Mouse (Mus musculus): ENCODE results near the gene Arhgef7. TPM values are rescaled to one million over a fixed set of nuclear protein-coding genes. Genes with fewer than 3 reads are reported as not detected.

Arhgef7 gene
- total and polyA plus RNA-seq, 2 experiments from 2014 or later: 54.3 to 87.5 TPM

GRCm38 (mm10) chr8:11754723-11755122 is 27.2 kb downstream of the Arhgef7 start:
- H3K4me3 ChIP-seq (ENCODE audit: low read depth, low read length): no peak overlapping the region
- H3K27me3 ChIP-seq (ENCODE audit: insufficient read depth, low read length): no peaks in the 10 kb centered on the region
- no peak overlapping the region for H3K4me2 ChIP-seq (ENCODE audit: low read depth, low read length, poor library complexity, severe bottlenecking)
- peaks cover 10% of the 10 kb centered on the region for H3K4me1 ChIP-seq (ENCODE audit: insufficient read depth, low read length)
- no peaks in the 10 kb centered on the region for H3K9me3 ChIP-seq (ENCODE audit: low read length)
- H3K36me3 ChIP-seq (ENCODE audit: insufficient read depth, low read length): no peaks in the 10 kb centered on the region
- ATAC-seq (ENCODE audit: low FRiP score): no peak
- no peak for DNase-seq (ENCODE audit: low spot score)
- H3K27ac ChIP-seq (ENCODE audit: low read depth, low read length): no peak overlapping the region
- TF ChIP-seq CTCF (IDR thresholded peaks at IDR 0.05): no peak
- H3K9ac ChIP-seq (replicated peaks; ENCODE audit: low read length, poor library complexity, severe bottlenecking): no peak overlapping the region

DNA sequence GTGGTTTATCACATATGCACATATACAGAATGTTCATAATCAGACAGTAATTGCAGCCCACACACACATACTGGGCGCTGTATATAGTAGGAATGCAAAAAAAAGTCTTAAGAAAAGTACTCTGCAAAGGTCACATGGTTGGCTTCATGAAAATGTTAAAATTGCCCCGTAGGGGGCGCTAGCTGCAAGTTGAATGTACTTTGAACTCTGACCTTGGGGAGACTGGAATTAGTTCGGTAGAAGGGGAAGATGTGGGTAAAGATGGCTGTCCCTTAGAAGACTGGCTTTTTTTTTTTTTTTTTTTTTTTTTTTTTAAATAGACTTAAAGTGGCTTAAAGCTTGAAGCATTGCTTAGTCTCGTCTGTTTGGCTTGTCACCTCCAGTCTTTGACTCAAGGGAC is 28.4 kb downstream of the Arhgef7 start:
- 18% methylated on average over 5 of the region's 5 CpGs for WGBS
- no peak for ATAC-seq (ENCODE audit: low FRiP score)
- no peak overlapping the region for H3K4me3 ChIP-seq (ENCODE audit: low read depth, low read length)
- TF ChIP-seq CTCF (IDR thresholded peaks at IDR 0.05): peak; percentile 71
- no peak overlapping the region for H3K4me2 ChIP-seq (ENCODE audit: low read depth, low read length, poor library complexity, severe bottlenecking)
- no peaks in the 10 kb centered on the region for H3K27me3 ChIP-seq (ENCODE audit: insufficient read depth, low read length)
- peak; percentile 66 for DNase-seq (ENCODE audit: low spot score)
- peaks cover 10% of the 10 kb centered on the region for H3K4me1 ChIP-seq (ENCODE audit: insufficient read depth, low read length)
- H3K36me3 ChIP-seq (ENCODE audit: insufficient read depth, low read length): no peaks in the 10 kb centered on the region
- H3K9me3 ChIP-seq (ENCODE audit: low read length): no peaks in the 10 kb centered on the region
- H3K27ac ChIP-seq (ENCODE audit: low read depth, low read length): no peak overlapping the region
- H3K9ac ChIP-seq (replicated peaks; ENCODE audit: low read length, poor library complexity, severe bottlenecking): no peak overlapping the region

DNA sequence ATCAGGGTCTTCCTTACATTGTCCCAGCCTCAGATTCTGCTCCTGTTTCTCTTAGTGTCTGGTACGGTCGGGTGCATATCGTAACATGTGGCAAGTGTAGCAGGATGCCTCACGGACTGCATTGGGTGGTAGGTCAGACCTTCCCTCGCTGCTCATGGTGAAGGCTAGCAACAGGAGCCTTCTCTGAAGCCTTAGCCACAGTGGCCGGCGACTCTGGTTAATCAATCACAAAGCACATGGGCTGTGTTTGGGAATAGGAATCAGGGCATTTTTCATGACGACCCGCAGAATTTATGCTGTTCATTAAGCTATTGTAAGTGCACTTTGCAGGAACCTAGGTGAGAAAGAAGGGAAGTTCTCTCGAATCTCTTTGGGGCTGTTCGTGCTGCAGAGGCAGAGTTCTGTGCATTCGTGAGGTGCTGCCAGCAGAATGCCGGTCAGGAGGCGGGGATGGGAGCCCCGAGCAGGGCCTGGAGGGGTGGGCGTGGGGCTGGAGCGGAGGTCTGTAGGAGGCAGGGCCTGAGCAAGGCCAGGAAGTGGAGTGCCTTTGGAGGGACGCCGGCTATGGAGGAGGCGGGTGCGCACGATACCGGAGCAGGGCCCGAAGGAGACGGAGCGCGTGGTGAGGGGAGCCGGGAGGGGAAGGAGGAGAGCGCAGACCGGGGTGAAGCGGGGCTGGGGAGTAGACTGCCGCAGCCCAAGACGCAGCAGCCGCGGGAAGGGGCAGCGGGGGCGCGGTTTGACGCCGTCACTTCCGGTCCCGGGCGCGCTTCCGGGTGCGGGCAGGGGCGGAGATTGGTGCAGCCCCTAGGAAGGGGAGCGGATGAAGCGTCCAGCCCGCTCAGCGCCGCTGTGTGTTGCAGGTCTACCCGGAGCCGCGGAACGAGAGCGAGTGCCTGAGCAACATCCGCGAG is 30.3 kb downstream of the Arhgef7 start:
- Histone ChIP-seq H3K4me1 (ENCODE audit: insufficient read depth, low read length) (peaks cover 10% of the 10 kb centered on the region), H3K27me3 (ENCODE audit: insufficient read depth, low read length) (no peaks in the 10 kb centered on the region), H3K27ac (ENCODE audit: low read depth, low read length) (peak overlapping the region; percentile 84), H3K36me3 (ENCODE audit: insufficient read depth, low read length) (no peaks in the 10 kb centered on the region), H3K9ac (replicated peaks; ENCODE audit: low read length, poor library complexity, severe bottlenecking) (peak overlapping the region; percentile 94), H3K9me3 (ENCODE audit: low read length) (no peaks in the 10 kb centered on the region), H3K4me2 (ENCODE audit: low read depth, low read length, poor library complexity, severe bottlenecking) (peak overlapping the region; percentile 84), H3K4me3 (ENCODE audit: low read depth, low read length) (peak overlapping the region; percentile 87)
- DNase-seq (ENCODE audit: low spot score) (peak; percentile 89), ATAC-seq (ENCODE audit: low FRiP score) (peak; percentile 95)
- 4% methylated on average over 44 of the region's 59 CpGs for WGBS
- TF ChIP-seq CTCF (IDR thresholded peaks at IDR 0.05): no peak

DNA sequence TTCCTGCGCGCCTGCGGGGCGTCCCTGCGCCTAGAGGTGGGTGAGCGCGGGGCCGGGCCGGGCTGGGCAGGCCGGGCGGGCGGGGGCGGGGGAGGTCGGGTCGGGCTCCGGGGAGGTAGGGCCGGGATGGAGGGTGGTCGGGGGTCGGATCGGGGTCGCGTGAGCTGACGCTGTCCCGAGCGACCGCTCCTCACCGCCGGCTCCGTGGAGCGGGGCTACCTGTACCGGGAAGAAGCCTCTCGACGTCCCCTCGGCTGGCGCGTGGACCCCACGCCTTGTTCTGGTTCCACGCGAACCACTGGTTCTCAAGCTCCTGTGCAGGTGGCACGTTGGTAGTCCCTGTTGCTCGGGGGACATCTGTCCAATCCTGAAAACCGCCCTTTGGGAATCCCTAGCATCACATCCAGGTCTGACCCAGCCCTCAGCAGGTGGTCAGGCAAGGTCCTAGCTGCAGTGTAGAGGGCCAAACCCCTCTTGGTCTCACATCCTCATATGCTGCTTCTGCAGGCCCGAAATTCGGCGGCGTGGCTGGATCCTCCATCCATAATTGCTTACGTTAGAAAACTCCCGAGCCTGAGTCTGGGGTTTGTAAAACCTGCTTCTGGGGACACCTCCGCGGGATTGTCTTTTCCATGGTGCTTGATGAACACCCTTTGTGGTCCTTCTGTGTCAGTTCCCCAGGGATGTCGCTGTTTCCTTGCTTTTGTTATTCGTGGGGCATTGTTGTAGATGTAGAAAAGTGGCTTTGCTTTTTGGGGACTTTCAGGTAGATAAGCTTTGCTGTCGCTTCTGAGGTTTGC is 31.2 kb downstream of the Arhgef7 start:
- DNase-seq (ENCODE audit: low spot score) (peak; percentile 35), ATAC-seq (ENCODE audit: low FRiP score) (peak; percentile 67)
- Histone ChIP-seq H3K9ac (replicated peaks; ENCODE audit: low read length, poor library complexity, severe bottlenecking) (peak overlapping the region; percentile 94), H3K27me3 (ENCODE audit: insufficient read depth, low read length) (no peaks in the 10 kb centered on the region), H3K9me3 (ENCODE audit: low read length) (no peaks in the 10 kb centered on the region), H3K4me2 (ENCODE audit: low read depth, low read length, poor library complexity, severe bottlenecking) (peak overlapping the region; percentile 84), H3K4me1 (ENCODE audit: insufficient read depth, low read length) (peaks cover 10% of the 10 kb centered on the region), H3K4me3 (ENCODE audit: low read depth, low read length) (peak overlapping the region; percentile 87), H3K27ac (ENCODE audit: low read depth, low read length) (peak overlapping the region; percentile 84), H3K36me3 (ENCODE audit: insufficient read depth, low read length) (no peaks in the 10 kb centered on the region)
- peak; percentile 27; the same call in 1 of the 2 replicates for TF ChIP-seq CTCF (IDR thresholded peaks at IDR 0.05)
- WGBS: 1% methylated on average over 29 of the region's 53 CpGs

- ATAC-seq (ENCODE audit: low FRiP score) (no peak), DNase-seq (ENCODE audit: low spot score) (no peak)
- no peaks in the 10 kb centered on the region for H3K9me3 ChIP-seq (ENCODE audit: low read length)
- H3K9ac ChIP-seq (replicated peaks; ENCODE audit: low read length, poor library complexity, severe bottlenecking): no peak overlapping the region
- H3K4me3 ChIP-seq (ENCODE audit: low read depth, low read length): no peak overlapping the region
- WGBS: 94% methylated on average over 6 of the region's 6 CpGs
- no peaks in the 10 kb centered on the region for H3K36me3 ChIP-seq (ENCODE audit: insufficient read depth, low read length)
- H3K4me2 ChIP-seq (ENCODE audit: low read depth, low read length, poor library complexity, severe bottlenecking): no peak overlapping the region
- no peak overlapping the region for H3K27ac ChIP-seq (ENCODE audit: low read depth, low read length)
- peaks cover 10% of the 10 kb centered on the region for H3K4me1 ChIP-seq (ENCODE audit: insufficient read depth, low read length)
- H3K27me3 ChIP-seq (ENCODE audit: insufficient read depth, low read length): no peaks in the 10 kb centered on the region
- TF ChIP-seq CTCF (IDR thresholded peaks at IDR 0.05): no peak
These were observed 34.0 kb downstream of the Arhgef7 start for GRCm38 (mm10) chr8:11761551-11761950.

DNA sequence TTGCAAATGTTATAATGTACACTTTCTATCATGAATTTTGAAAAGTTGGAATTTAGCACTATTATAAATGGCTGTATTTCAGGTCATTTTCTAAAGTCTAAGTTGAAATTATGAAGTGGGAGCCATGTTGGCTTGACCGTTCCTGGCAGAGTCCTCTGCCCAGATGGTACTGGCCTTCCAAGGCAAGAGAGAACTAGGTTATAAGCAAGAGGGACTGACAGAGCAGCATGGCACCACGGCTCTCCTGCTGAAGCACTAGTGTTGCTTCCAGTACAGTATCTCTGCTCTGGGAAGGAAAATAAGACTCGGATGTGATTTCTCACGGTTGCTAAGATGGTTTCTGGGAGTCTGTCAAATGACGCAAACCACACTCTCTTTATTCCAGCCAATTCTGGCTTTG is 34.5 kb downstream of the Arhgef7 start:
- ATAC-seq (ENCODE audit: low FRiP score) (no peak), DNase-seq (ENCODE audit: low spot score) (no peak)
- Histone ChIP-seq H3K27ac (ENCODE audit: low read depth, low read length) (no peak overlapping the region), H3K9me3 (ENCODE audit: low read length) (no peaks in the 10 kb centered on the region), H3K4me1 (ENCODE audit: insufficient read depth, low read length) (peaks cover 10% of the 10 kb centered on the region), H3K4me3 (ENCODE audit: low read depth, low read length) (no peak overlapping the region), H3K4me2 (ENCODE audit: low read depth, low read length, poor library complexity, severe bottlenecking) (no peak overlapping the region), H3K9ac (replicated peaks; ENCODE audit: low read length, poor library complexity, severe bottlenecking) (no peak overlapping the region), H3K36me3 (ENCODE audit: insufficient read depth, low read length) (no peaks in the 10 kb centered on the region), H3K27me3 (ENCODE audit: insufficient read depth, low read length) (no peaks in the 10 kb centered on the region)
- WGBS: 88% methylated on average over 5 of the region's 5 CpGs
- no peak for TF ChIP-seq CTCF (IDR thresholded peaks at IDR 0.05)

Measured in midbrain, postnatal 0 days (tissue).